Comparison of ENCODE assay signal across 21 mouse cellular contexts in the genomic region with DNA sequence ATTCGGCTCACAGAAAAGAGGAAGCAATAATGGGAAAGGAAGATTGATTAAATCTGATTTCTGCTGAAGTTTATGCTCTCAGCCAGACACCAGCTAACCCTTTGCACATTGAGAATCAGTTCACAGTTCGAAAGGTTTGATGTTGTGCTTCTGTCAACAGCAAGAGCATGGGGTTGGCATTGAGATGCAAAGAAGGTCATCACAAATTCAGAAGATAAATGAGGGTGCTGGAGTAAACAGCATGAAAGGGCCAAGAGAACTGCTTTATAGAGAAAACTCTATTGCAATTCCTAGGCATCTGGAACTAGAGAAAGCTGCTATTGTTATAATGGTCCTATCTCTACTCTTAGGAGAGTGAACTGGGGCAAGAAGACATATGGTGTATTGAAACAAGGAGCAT.
"Had no signal": no experiment of that assay in that cellular context is flagged by ENCODE, and none has a peak within 500 bp of the region (broad histone marks: within the 10 kb centered on the region; RNA-seq: fewer than 3 reads in every experiment).

No protein-coding gene starts in this region.

- H3K4me2 ChIP-seq: liver, embryonic 13.5 days; liver, embryonic 15.5 days; lung, embryonic 15.5 days; neural tube, embryonic 13.5 days; neural tube, embryonic 15.5 days had no signal

- ATAC-seq: liver, postnatal 0 days; lung, postnatal 0 days had no signal

- H3K36me3 ChIP-seq: liver, embryonic 13.5 days; liver, embryonic 15.5 days; lung, embryonic 15.5 days; midbrain, embryonic 10.5 days; neural tube, embryonic 13.5 days; neural tube, embryonic 15.5 days had no signal

- H3K4me3 ChIP-seq: liver, embryonic 13.5 days; liver, embryonic 15.5 days; lung, embryonic 15.5 days; megakaryocyte, embryonic 14.5 days; midbrain, embryonic 10.5 days; myocyte; neural tube, embryonic 13.5 days; neural tube, embryonic 15.5 days had no signal

- H3K4me1 ChIP-seq: liver, embryonic 13.5 days; liver, embryonic 15.5 days; lung, embryonic 15.5 days; megakaryocyte, embryonic 14.5 days; midbrain, embryonic 10.5 days; neural tube, embryonic 13.5 days; neural tube, embryonic 15.5 days had no signal

- H3K27ac ChIP-seq: liver, embryonic 13.5 days; liver, embryonic 15.5 days; lung, embryonic 15.5 days; macrophage; midbrain, embryonic 10.5 days; neural tube, embryonic 13.5 days; neural tube, embryonic 15.5 days had no signal

- DNase-seq: liver, embryonic 13.5 days; liver, postnatal 0 days; lung, adult 2 months; lung, postnatal 14 days; lung, postnatal 36 days; retina, postnatal 1 day; right cerebral cortex, adult 18-20 months; right cerebral cortex, postnatal 25 days; right cerebral cortex, postnatal 4 days; spleen, adult 18-20 months; thymus, adult 2 months; thymus, postnatal 25 days had no signal

- H3K9ac ChIP-seq: liver, embryonic 13.5 days; liver, embryonic 15.5 days; liver, postnatal 0 days; lung, embryonic 15.5 days; neural tube, embryonic 13.5 days; neural tube, embryonic 15.5 days had no signal

- H3K9me3 ChIP-seq: liver, embryonic 13.5 days; liver, embryonic 15.5 days; lung, embryonic 15.5 days; megakaryocyte, embryonic 14.5 days; midbrain, embryonic 10.5 days; neural tube, embryonic 13.5 days; neural tube, embryonic 15.5 days had no signal

- H3K27me3 ChIP-seq: liver, embryonic 13.5 days; liver, embryonic 15.5 days; lung, embryonic 15.5 days; megakaryocyte, embryonic 14.5 days; neural tube, embryonic 13.5 days; neural tube, embryonic 15.5 days had no signal
